Mouse (Mus musculus) spleen, postnatal 10 days (tissue): ENCODE measurements around the gene Bax.
"Not testable (repeated sequence)": the region's sequence is repeated elsewhere in the genome, so short reads cannot be mapped to it uniquely, and the experiment has no call there.

Experiments used
- DNase-seq, 2 experiments: peaks; one replicate each; pipeline ENCODE4 v3.0.0; 2021 to 2022; ENCODE audit warnings: low spot score in 2 of 2

The Bax gene

DNA sequence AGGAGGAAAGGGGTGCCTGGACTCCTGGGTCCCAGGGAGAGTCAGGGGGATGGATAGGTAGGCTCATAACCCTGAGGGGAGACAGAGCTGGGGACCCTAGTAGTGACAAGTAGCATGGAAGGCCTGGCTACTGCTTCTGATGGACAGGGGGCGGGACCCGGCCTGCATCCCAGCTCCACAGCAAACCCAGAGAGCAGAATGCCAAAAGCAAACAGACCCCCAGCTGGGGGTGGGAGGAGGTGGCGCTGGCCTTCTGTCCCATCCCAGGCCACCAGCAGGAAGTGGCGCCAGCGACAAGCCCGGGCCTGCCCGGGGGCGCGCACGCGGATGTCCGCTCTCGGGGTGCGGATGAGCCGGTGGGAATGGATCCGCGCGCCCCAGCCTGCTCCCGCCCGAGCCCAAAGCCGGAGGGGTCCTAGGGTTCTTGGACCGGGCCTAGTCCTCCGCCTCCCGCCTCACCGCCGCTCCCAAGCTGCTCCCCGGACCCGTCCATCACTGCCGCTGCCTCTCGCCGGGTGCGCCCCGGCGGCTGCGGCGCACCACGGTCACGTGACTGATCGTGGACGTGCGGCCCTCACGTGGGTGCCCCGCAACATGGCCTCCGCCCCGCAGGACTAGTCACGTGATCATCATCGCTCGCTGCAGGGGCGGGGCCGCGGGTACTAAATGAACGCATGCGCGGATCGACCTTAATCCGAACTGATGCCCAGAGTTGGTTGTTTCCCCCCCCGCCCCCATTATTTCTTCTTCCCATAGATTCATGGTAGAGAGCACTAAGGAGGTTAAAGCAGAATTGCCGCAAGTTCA lies at the start of gene Bax:
Bax (minus strand) TSS at position 616 of the 807 bp plus-strand sequence.
- DNase-seq: peak; percentile 91 to 97

DNA sequence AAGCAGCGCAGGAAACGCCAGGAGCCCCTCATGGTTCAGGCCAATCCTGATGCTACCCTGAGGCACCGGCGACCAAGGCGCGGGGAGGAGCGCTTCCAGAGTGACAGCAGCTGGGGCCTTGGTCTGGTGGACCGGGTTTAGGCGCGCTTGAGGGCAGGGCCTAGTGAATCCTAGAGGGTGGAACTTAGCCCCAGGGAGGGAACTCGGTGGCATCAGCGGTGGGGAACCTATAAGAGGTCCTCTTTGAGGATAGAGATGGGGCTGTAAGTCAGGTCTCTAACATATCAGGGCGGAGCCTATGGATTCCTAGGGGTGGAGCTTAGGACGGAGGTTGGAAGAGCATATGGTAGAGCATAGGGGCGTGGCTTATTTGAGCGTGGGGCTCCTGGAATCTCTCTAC lies 48.7 kb upstream of the Bax start:
- peak in 1 of 2 experiments; percentile 50 for DNase-seq

DNA sequence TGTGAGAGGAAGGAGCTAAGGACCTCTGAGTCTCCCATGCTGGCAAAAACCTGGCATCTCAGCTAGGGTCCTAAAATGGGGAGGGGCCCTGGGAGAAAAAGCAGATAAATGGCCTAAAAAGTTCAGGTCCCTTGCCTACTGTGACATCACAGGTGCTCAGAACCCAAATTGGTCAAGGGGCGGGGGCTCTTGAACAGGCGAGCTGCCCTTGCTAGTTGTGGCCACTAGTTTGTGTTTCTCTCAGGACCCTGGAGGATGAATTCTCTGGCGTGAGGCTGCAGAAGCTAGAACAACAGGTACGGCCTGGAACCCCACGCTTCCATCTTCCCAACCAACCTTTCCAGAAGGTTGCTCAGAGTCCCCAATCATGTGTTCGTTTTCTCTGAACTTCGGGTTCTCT lies 47.7 kb upstream of the Bax start:
- DNase-seq: no peak

DNA sequence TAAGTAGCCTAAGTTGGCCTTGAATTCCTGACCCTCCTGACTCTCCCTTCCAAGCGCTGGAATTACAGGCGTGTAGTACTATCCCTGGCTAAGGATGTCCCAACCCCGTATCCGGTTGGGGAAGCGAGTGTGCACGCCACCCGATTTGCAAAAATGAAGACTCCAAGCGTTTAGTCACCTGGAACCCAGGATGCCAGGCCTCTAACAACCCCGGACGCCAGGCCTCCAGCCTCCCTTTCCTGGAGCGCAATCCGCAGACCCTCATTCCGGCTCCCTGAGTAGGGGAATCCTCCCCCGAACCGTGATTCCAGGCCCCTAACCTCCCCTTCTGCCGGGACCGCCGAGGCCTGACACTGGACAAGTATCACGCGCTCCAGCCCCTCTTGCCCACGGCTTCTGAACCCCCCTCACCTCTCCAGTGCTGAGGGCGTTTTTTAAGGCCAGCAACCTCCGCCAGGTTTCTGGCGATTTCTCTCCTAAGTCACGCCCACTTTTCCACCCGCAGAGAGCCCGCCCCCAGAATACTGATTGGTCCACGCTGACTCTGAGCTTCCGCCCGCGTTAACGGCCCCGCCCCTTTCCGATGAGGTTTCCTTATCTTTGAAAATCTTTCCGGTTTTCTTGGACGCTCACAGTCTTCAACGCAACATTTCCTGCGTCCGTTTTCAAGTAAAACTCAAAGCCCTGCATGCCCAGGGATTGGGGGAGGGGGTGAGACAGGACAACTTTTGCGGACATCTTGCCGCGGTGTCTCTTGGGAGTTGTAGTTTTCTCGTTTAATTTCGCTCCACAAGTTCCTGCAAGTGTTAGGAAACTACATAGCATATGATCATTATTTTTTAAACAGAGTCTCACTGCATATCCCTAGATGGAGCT lies 43.5 kb upstream of the Bax start, which contains the start of gene Nucb1:
Nucb1 (minus strand) TSS at position 495 of the 876 bp plus-strand sequence.
- DNase-seq: peak; percentile 93 to 95

DNA sequence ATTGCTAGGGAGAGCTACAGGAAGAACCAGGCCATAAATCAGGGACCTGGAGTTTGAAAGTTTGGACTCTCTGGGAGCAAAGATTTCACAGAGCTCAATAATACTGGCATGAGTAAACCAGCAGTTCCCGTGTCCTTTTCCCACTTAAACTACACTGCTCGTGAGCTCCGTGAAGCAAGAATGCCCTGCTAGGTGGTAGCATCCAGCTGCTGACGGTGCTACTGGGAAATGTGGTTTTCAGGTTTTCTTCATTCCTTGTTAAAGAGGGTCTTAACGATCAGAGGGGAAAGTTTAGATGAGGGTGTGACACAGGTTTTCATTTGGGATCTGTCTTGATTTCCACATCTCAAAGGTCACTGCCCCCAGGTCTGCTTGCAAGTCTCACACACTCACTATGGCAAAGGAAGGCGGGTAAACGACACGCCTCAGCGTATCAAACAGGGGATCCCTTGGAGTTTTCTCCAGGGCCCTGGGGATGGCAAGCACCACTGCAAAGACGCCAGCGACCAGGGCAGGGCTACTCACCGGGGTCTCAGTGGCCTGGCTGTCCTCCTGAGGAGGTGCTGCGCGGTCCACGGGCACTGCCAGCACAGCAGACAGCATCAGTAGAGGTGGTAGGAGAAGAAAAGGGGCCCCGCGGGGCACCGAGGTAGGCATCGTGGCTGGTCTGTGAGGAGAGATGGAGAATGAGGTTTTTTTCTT lies 42.6 kb upstream of the Bax start:
- peak; percentile 48 to 56 for DNase-seq

DNA sequence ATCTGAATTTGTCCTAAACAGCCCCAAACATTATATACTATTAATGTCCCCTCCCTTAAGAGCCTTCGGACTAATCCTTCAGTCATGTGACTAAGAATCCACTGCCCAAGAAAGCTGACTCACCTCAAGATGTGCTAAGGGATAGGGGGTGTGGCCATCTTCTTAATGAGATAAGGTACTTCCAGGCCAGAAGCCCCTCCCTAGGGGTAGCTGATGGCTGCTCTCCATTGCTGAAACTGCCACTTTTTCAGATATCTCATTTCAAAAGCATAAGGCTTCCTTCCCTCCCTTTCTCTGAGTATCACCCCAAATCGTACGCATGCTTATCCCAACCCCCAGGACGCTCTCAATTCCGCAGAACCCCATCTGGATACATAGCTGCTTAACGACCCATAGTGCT lies 41.9 kb upstream of the Bax start:
- DNase-seq: peak; percentile 54 to 64

DNA sequence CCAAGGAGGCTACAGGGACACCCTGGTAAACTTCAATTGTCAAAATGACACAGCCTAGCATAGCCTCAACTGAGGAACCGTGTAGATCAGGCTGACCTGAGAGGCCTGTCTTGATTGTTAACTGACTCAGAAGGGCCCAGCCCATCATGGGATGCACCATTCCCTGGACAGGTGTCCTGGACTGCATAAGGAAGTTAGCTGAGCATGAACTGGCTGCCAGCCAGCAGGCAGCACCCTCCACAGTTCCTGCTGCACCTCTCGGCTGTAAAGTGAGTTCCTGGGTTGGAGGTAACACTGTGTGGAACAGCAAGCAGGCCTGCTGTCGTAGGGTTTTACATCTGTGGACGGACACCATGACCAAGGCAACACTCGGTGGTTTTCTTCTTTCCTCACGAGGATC lies 40.9 kb upstream of the Bax start:
- no peak for DNase-seq

DNA sequence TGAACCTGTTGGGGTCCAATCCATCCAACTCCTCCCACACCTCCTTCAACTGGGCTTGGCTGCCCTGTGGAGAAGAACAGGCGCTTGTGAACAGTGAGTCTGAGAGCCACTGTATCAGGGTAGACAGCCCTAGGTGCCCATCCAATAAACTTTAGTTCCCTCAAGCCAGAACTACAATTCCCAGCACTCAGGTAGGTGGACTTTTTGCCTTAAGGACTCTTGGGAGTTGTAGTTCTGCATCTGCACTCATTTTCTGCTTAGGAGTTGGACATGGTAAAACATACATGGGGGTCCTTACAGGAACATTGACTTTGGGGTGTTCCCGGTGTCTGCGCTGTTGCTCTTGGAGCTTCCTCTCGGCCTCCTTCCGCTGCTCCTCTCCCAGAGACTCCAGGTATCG lies 31.7 kb upstream of the Bax start:
- DNase-seq: no peak

DNA sequence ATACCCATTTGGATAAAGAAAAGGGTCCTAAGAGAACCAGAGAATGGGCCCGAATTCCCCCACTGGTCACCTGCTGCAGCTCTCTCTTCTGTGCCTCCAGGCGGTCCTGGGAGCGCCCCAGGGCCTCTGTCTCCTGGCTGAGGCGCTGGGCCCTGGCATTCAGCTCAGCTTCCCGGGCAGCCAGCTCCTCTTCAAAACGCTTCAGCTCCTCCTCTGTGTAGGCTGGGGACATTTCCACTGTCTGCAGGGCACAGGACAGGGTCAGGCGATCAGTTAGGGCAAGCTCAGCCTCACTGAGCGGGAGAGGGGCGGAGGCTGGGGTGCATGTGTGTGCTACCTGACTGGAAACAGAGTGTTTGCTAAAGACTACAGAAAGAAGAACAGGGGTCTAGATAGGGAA lies 27.9 kb upstream of the Bax start:
- DNase-seq: no peak

DNA sequence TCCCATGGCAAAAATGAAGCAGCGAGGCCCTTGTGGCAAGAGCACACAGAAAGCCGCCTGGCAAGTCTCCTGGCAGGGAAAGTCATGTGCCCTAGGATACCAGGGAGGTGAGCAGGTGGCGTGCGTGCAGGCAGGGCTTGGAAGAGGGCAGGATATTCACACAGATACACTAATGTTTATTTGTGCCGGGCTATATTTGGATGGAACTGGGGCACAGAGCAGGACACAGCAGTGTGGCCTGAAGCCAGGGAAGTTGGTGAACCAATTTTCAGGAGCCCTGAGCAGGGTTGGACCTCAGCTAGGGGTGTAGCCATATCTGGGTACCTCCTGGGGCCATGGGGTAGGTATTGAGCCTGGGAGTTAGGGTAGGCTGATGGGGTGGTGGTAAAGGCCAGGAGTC lies 26.3 kb upstream of the Bax start:
- DNase-seq: no peak

DNA sequence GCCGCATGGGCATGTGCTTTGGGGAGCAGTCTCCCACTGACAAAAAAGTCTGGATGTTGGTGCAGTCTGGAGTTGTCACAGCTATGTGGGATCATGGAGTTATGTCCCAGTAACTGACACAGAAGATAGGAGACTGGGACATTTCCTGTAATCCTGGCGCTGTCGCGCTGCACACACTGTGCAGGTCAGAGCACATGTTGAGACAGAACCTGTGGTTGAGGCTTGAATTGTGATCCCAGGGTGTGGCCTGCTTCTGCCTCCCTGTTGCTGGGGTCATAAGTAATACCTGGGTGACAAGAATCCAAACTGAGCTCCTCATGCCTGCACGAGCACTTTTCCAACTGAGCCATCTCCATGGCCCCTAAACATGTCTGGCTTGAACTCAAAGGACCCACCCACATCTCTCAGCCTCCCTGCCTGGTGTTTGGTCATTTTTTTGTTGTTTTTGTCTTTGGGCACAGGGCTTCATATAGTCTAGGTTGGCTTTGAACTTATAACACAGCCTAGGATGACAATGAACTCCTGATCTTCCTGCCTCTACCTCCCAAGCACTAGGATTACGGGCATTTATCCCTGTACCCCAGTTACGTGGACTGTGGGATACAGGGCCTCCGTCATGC lies 25.6 kb upstream of the Bax start:
- no peak for DNase-seq

DNA sequence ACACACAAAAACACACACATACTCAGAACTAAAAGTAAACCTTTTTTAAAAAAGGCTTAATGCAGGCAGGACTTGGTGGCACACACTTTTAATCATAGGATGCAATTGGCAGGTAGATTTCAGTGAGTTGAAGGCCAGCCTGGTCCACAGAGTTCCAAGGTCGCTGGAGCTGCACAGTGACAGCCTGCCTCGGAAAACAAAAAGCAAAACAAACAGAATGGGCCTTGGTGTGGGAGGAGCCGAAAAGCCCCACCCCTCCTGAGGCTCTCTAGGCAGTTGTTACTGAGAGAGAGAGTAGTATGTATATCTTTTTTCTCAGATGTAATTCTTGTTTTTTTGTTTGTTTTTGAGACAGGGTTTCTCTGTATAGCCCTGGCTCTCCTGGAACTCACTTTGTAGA lies 24.6 kb upstream of the Bax start:
- no peak for DNase-seq

DNA sequence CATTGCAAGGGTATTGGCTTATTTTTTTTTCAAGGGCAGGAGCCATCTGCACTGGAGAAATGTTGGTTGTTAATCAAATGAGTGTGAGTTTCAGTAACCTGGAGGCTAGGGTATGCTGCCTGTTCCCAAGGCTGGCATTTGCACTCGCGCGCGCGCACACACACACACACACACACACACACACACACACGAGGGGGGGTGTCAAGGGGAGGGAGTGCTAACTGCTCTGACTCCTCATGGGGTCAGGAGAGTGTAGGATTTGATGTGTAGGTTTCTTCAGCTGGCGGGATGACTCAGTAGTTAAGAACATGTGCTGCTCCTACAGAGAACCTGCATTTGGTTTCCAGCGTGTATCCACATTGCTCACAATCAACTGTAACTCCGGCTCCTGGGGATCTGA lies 24.1 kb upstream of the Bax start:
- no peak for DNase-seq

DNA sequence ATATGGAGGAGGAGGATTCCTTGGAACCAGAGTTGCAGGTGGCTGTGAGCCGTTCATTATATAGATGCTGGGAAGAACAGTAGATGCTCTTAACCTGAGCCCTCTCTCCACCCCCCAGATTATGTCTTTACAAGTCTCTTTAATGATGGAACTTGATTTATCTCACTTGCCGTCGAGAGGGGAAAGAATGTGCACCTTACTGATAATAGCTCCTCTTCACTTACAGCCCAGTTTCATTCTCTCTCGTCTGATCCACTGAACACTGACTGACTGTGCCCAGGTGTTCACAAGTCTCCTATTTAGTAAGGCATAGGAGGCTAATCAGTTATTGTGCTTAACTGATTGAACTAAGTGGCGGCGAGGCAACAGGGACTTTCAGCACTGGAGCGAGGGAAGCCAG lies 22.9 kb upstream of the Bax start:
- DNase-seq: no peak

DNA sequence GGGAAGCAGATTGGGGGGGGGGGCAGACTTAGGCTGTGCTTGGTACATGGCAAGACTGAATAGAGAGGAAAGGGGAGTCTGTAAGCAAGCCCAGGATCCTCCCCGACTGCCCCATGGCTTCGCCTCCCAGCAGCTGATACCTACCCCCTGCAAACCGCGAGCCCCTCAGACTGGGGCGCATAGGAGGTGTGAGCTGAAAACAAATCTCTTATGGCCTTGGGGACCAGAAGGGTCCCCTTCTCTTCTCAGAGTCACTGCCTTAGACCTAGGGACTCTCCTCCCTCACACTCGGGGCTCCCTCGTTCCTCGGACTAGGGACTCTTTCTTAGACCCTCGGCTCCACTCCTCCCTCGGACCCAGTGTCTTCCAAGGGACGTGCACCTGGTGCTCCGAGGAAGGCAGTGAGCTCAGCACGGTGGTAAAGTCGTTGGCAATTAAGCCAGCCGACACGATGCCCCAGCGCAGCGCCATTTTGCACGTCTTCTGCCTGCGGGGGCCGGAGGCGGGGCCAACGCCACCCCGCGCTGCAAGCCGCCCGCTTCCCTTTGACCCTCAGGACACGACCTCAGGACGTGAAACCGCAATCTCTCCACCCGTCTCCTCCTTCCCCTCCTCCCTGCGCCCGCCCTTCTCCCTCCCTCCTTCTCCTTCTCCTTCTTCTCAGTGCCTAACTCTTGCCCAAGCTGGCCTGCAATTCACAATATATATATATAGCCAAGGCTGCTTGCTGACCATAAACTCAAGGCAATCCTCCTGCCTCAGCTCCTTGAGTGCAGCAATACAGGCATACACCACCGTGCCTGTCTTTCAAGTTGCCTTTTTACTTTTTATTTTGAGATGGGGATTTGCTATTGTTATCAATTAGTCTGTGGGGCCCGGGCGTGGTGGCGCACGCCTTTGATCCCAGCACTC lies 21.9 kb upstream of the Bax start, which contains the start of gene Dhdh:
Dhdh (minus strand) TSS at position 513 of the 912 bp plus-strand sequence.
- peak; percentile 49 to 71 for DNase-seq

DNA sequence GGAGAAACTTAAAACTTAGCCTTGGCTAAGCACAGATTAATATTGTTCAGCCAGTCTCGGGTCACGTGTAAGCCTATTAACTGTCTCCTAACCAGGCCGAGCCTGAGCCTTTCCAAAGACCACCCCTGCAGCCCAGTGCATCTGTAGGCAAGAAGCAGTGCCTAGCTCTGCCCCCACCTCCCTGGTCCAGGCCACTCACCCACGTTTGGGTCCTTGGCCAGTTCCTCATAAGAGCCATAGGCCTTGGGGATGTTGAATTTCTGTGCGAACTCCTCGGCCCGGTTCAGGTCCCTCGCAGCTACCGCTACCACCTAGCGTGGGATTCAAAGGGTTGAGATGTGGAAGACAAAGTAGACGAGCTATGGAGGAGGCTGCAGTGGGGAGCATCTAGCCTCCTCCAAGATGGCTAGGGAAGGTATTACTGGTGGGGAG lies 21.2 kb upstream of the Bax start:
- no peak for DNase-seq

DNA sequence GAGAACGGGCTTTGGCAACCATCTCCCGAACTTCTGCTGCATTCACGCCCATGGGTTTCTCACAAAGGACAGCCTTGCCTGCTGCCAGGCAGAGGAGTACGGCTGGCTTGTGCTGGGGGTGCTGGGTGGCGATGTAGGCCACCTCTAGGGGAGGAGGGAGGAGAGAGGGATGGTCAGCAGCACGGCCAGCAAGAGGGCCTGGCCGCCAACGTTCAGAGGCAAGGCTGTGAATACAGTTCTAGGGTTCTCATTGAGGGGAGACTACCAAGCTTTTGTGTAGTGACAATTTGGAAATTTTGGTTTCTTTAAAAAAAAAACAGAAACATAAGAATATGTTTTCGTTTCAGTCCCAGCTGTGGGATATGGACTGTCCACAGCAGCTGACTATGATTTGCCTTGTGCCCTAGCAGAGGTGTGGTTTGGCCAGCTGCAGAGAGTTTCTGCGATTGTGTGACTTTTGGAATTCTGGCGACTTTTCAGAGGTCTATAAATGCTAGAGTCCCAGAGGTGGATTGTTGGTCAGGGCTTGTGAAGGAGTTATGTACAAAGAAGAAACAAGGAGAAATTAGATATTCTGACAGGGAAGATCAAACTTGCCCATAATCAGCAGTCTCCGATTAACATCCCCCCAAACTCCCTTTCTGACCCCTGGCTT lies 20.2 kb upstream of the Bax start, which contains the start of gene Gm45808:
Gm45808 (minus strand) TSS at position 51 of the 655 bp plus-strand sequence.
- DNase-seq: no peak

DNA sequence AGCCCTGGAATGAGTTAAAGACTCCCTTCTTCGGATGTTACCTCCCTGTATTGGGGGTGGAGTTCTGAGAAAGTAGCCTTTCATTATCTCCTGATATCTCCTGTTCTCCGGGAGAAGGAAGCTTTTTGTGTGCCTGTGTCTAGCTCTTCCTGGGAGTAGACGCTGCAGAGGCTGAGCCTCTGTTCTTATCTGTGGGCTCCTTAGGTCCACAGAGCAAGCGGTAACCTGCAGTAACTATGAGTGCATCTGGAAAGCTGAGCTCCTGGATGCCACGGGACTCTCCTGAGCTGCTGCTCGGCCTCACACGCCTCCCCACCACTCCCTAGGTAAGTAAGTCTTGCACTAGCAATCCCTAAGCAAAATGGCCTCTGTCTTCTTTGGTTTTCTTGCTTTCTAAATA lies 19.5 kb upstream of the Bax start:
- DNase-seq: no peak

DNA sequence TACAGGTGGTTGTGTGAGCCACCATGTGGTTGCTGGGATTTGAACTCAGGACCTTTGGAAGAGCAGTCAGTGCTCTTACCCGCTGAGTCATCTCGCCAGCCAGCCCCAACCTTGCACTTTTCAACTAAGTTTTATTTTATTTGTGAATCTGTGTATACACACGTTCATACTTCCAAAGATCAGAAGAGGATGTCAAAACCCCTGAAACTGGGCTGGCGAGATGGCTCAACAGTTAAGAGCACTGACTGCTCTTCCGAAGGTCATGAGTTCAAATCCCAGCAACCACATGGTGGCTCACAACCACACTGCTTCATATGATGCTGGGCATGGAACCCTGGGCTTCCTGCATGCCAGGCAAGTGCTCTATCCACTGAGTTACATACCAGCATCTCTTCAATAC lies 18.3 kb upstream of the Bax start:
- DNase-seq: not testable (repeated sequence)

DNA sequence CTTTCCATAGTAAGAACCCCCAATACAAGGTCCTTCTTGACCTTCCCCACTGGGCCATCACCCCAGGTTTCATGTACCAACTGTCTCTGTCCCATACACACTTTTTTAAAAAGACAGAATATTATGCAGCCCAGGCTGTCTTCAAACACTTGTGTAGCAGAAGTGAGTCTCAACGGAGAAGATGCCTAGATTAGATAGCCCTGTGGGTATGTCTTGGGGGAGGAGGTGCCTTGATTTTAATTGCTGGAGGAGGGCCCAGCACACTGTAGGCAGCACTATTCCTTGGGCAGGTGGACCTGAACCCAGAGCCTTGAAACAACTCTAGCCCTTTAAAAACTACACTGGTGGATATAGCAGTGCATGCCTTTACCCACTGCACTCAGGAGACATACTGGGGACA lies 15.5 kb upstream of the Bax start:
- DNase-seq: no peak
